16 mouse cellular contexts compared by ENCODE assay signal in the genomic region with DNA sequence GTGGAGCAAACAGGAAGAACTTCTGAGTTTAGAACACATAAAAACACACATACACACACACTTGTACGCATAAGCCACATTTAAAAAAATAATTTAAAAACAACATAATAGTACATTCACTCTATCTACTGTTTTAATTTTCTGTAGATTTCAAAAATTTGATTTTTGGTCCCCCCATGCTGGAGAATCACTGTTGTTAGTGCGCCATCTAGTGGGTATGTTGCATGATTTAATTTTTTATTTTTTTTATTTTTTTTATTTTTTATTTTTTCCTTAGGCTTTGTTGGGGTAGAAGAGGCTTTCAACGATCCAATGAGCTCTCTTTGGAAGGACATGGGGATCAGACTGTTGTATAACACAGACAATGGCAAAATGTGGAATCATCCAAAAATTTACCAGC. TPM values are rescaled to one million over a fixed set of nuclear protein-coding genes. Genes with fewer than 3 reads are reported as not detected.
DNase-seq lines count a peak whose midpoint lies in the region; ATAC-seq and TF ChIP-seq lines count a peak whose summit lies in the region.
"Had no signal": no experiment of that assay in that cellular context is flagged by ENCODE, and none has a peak within 500 bp of the region (broad histone marks: within the 10 kb centered on the region; RNA-seq: fewer than 3 reads in every experiment).

No protein-coding gene starts in this region.

- no peak for TF ChIP-seq POLR2A in heart, adult 2 months (IDR thresholded peaks at IDR 0.05; ENCODE audit: insufficient read depth, low read depth, low read length)
- TF ChIP-seq POLR2A in lung, adult 2 months (IDR thresholded peaks at IDR 0.05; ENCODE audit: borderline replicate concordance, extremely low read depth, low read depth, low read length) = no peak

- no peak overlapping the region for H3K4me2 ChIP-seq in lung, postnatal 0 days (replicated peaks; ENCODE audit: low read depth, low read length)
- H3K4me2 ChIP-seq: heart, embryonic 11.5 days had no signal

- intact Hi-C loops in heart, adult 2 months (cut with DNase I) = loop anchor here (5.0 to 10.0 kb wide), 2 partner anchors 221 to 493 kb away; a partner anchor contains a TSS

- no peaks in the 10 kb centered on the region for H3K9me3 ChIP-seq in heart, embryonic 10.5 days
- H3K9me3 ChIP-seq in lung, postnatal 0 days (ENCODE audit: low read length) = no peaks in the 10 kb centered on the region
- H3K9me3 ChIP-seq: megakaryocyte, embryonic 14.5 days had no signal

- no peaks in the 10 kb centered on the region for H3K36me3 ChIP-seq in heart, adult 2 months (ENCODE audit: control insufficient read depth, insufficient read depth, low read length)
- H3K36me3 ChIP-seq in heart, embryonic 10.5 days = no peaks in the 10 kb centered on the region
- H3K36me3 ChIP-seq in lung, postnatal 0 days (ENCODE audit: insufficient read depth, low read length) = no peaks in the 10 kb centered on the region

- no peak for TF ChIP-seq EP300 in heart, adult 2 months (IDR thresholded peaks at IDR 0.05; ENCODE audit: insufficient read depth, low read depth, low read length)
- TF ChIP-seq EP300 in lung, postnatal 0 days (IDR thresholded peaks at IDR 0.05) = no peak

- WGBS in heart, adult 2 months = 24% methylated on average over 3 of the region's 3 CpGs
- WGBS in heart, embryonic 10.5 days = 37% methylated on average over 3 of the region's 3 CpGs
- 27% methylated on average over 3 of the region's 3 CpGs for WGBS in lung, postnatal 0 days
- 28% methylated on average over 3 of the region's 3 CpGs for WGBS in lung, adult 2 months

- no peak for ATAC-seq in lung, postnatal 0 days

- no peak overlapping the region for H3K4me3 ChIP-seq in heart, adult 2 months
- H3K4me3 ChIP-seq in heart, embryonic 10.5 days = no peak overlapping the region
- H3K4me3 ChIP-seq in lung, postnatal 0 days (ENCODE audit: low read depth, low read length) = no peak overlapping the region
- H3K4me3 ChIP-seq in lung, adult 2 months (replicated peaks; ENCODE audit: extremely low read depth, low read depth, low read length) = no peak overlapping the region
- H3K4me3 ChIP-seq: megakaryocyte, embryonic 14.5 days; myocyte had no signal

- H3K27me3 ChIP-seq in heart, adult 2 months (ENCODE audit: control insufficient read depth, insufficient read depth, low read length) = no peaks in the 10 kb centered on the region
- H3K27me3 ChIP-seq in heart, embryonic 10.5 days (ENCODE audit: insufficient read depth, poor library complexity, severe bottlenecking) = no peaks in the 10 kb centered on the region
- H3K27me3 ChIP-seq in lung, postnatal 0 days (replicated peaks; ENCODE audit: insufficient read depth, low read length) = no peaks in the 10 kb centered on the region

- H3K79me2 ChIP-seq in heart, adult 2 months (replicated peaks; ENCODE audit: control insufficient read depth, insufficient read depth, low read length) = no peaks in the 10 kb centered on the region

- no peaks in the 10 kb centered on the region for H3K4me1 ChIP-seq in heart, adult 2 months (ENCODE audit: control insufficient read depth, insufficient read depth, low read length)
- peaks cover 14% of the 10 kb centered on the region for H3K4me1 ChIP-seq in heart, embryonic 10.5 days
- H3K4me1 ChIP-seq in lung, postnatal 0 days (ENCODE audit: insufficient read depth, low read depth, low read length) = no peaks in the 10 kb centered on the region
- H3K4me1 ChIP-seq in lung, adult 2 months (ENCODE audit: control insufficient read depth, insufficient read depth, low read length) = no peaks in the 10 kb centered on the region
- H3K4me1 ChIP-seq: megakaryocyte, embryonic 14.5 days had no signal

- no peak for DNase-seq in heart, adult 2 months
- no peak for DNase-seq in heart, embryonic 10.5 days (ENCODE audit: low spot score)
- DNase-seq in lung, postnatal 0 days (ENCODE audit: low spot score) = peak; percentile 68
- no peak for DNase-seq in lung, adult 2 months
- DNase-seq in MEL-GATA-1-ER (ENCODE audit: extremely low read depth, low read depth) = peak; percentile 13
- DNase-seq in retina, embryonic 14.5 days (ENCODE audit: low spot score) = peak; percentile 70
- no peak for DNase-seq in adrenal gland, adult 2 months
- DNase-seq in kidney, postnatal 4 days = no peak
- DNase-seq: adrenal gland, adult 8-10 months; cerebellum, postnatal 25 days; kidney, adult 2 months; lung, adult 18-20 months; spleen, adult 18-20 months had no signal

- peak; percentile 75 for TF ChIP-seq CTCF in heart, adult 2 months (IDR thresholded peaks at IDR 0.05)
- peak; percentile 60 for TF ChIP-seq CTCF in lung, postnatal 0 days (IDR thresholded peaks at IDR 0.05)
- TF ChIP-seq CTCF in lung, adult 2 months (IDR thresholded peaks at IDR 0.05; ENCODE audit: insufficient read depth, low read length) = no peak

- H3K9ac ChIP-seq in heart, adult 2 months (ENCODE audit: low read depth, low read length) = no peak overlapping the region
- no peak overlapping the region for H3K9ac ChIP-seq in lung, postnatal 0 days (replicated peaks; ENCODE audit: low read depth)

- H3K27ac ChIP-seq in heart, adult 2 months = no peak overlapping the region
- no peak overlapping the region for H3K27ac ChIP-seq in heart, embryonic 10.5 days
- no peak overlapping the region for H3K27ac ChIP-seq in lung, postnatal 0 days (ENCODE audit: low read length)

RNA-seq across cellular contexts. Expression of a gene that starts 59.1 kb away (rescaled TPM):
- total RNA-seq in heart, adult 2 months (2021) = 1 to 10 TPM; 3.6 to 3.9 TPM
- polyA plus RNA-seq in heart, adult 2 months (2012; rRNA removed) = 3.7 and 3.8 TPM in 2 replicates
- 2.3 and 2.4 TPM in 2 replicates for polyA plus RNA-seq in heart, embryonic 10.5 days (2016; fragmentation: Nextera tagmentation; extraction: Ambion mirVana)
- 8.9 and 9.0 TPM in 2 replicates for polyA plus RNA-seq in lung, postnatal 0 days (2015; fragmentation: Nextera tagmentation; extraction: Ambion mirVana)
- polyA plus RNA-seq in lung, adult 2 months (2012; rRNA removed) = 19.8 and 24.8 TPM in 2 replicates
- total RNA-seq in adrenal gland, adult 2 months (2021) = 10 to 100 TPM; 17.9 to 25.7 TPM
- polyA plus RNA-seq in adrenal gland, adult 2 months (2012; rRNA removed) = 27.5 and 30.1 TPM in 2 replicates

RNA-seq across cellular contexts. Expression of a gene that starts 59.3 kb away (rescaled TPM):
- 1 to 10 TPM; 6.1 to 6.9 TPM for total RNA-seq in heart, adult 2 months (2021)
- polyA plus RNA-seq in heart, adult 2 months (2012; rRNA removed) = 2.3 and 3.4 TPM in 2 replicates
- 3.2 and 4.6 TPM in 2 replicates for polyA plus RNA-seq in heart, embryonic 10.5 days (2016; fragmentation: Nextera tagmentation; extraction: Ambion mirVana)
- 12.3 and 12.9 TPM in 2 replicates for polyA plus RNA-seq in lung, postnatal 0 days (2015; fragmentation: Nextera tagmentation; extraction: Ambion mirVana)
- polyA plus RNA-seq in lung, adult 2 months (2012; rRNA removed) = 4.2 and 4.9 TPM in 2 replicates
- total RNA-seq in adrenal gland, adult 2 months (2021) = 10 to 100 TPM in 1 of 2 experiments, 1 to 10 TPM in 1; 7.1 to 11.1 TPM
- polyA plus RNA-seq in adrenal gland, adult 2 months (2012; rRNA removed) = 0.60 and 0.88 TPM in 2 replicates

Comparison
In these comparisons a context has a peak if more than half of its experiments do, and no peak if none do; other contexts are left out.
1. DNase-seq: peak in lung, postnatal 0 days (single experiment), MEL-GATA-1-ER (single experiment) and retina, embryonic 14.5 days (single experiment); none in heart, adult 2 months (0 of 2), heart, embryonic 10.5 days (single experiment), lung, adult 2 months (single experiment), adrenal gland, adult 2 months (single experiment) and kidney, postnatal 4 days (0 of 2).